Mouse (Mus musculus) mouse trophoblast stem cell (cell line): Measurements from ENCODE around the gene Wbp2.
"Not testable (repeated sequence)": the region's sequence is repeated elsewhere in the genome, so short reads cannot be mapped to it uniquely, and the experiment has no call there.

ENCODE experiments used
- in situ Hi-C, 2 experiments: fragments of 300-500 bp; cut with MseI, MboI; formaldehyde crosslinking; loops; 2 replicates in 1 of 2; 3 replicates in 1 of 2; pipeline ENCODE4 v1.15.1; 2025

Wbp2 gene

GRCm38 (mm10) chr11:116086258-116087193, at the start of gene Wbp2:
TSS of gene Wbp2 (minus strand) at chr11:116086995.
- in situ Hi-C loops: no loop called here

GRCm38 (mm10) chr11:116134171-116134570, 47.4 kb upstream of the Wbp2 start:
- in situ Hi-C loops: no loop called here

GRCm38 (mm10) chr11:116133497-116133896, 46.7 kb upstream of the Wbp2 start:
- in situ Hi-C loops: no loop called here

- in situ Hi-C loops: no loop called here
Measured at GRCm38 (mm10) chr11:116132366-116133333, 45.9 kb upstream of the Wbp2 start.

GRCm38 (mm10) chr11:116131349-116132170, 44.8 kb upstream of the Wbp2 start:
- in situ Hi-C loops: no loop called here

GRCm38 (mm10) chr11:116130488-116131205, 43.9 kb upstream of the Wbp2 start, which contains the start of gene Trim65:
TSS of gene Trim65 (minus strand) at chr11:116131128.
- in situ Hi-C loops: no loop called here

DNA sequence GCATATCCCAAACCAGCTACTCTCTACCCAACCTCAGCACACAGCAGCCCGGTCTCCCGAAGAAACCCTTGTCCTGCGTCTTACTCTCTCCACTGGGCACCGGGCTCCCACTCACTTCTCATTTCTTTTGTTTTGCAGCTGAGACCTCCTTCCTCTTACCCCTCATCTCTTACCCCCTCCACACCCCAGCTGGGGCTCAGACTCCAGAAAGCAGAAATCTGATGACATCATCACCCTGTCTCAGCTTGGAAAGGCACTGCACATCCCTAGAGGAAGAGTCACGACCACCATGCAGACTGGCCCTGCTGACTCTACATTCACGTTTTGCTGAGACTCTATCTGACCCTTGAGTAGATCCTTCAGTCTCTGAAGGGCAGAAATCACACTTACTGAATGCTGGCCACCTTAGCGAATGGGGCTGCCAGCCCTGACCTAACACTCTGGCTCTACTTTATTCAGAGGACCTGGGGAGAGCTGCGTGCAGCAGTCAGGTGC, 43.2 kb upstream of the Wbp2 start:
- in situ Hi-C loops: no loop called here

DNA sequence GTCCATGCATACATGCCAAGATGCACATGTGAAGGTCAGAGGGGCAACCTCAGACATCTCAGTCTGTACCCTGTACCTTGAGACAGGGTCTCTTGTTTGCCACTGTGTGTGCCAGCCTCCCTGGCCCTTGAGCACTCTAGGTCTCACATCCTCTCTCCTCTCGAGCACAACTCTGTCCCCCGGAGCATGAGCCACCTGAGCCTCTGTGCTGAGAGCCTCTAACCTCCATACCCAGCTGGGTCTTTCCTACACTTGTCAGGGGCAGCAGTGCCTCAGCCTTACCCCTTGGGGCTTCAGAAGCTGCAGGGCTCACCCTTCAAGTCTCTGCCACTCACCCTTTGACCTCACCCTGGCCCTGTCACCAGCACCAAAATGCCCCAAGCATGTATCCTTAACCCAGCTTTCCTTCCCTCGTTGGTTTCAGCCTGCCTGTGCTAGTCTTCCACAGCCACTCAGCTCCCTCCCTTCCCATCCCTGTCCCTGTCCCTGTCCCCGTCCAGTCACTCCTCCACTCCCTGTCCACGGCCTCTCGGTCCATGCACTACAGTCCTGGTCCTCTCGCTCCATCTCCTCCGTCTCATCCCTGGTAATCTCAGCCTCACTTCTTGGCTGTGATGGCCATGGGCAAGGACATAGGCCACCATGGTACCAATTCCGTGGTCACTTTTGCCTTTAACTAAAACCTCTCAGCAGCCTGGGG, 42.4 kb upstream of the Wbp2 start:
- in situ Hi-C loops: no loop called here

- in situ Hi-C loops: no loop called here
Measured at GRCm38 (mm10) chr11:116127986-116128385, 41.2 kb upstream of the Wbp2 start.

DNA sequence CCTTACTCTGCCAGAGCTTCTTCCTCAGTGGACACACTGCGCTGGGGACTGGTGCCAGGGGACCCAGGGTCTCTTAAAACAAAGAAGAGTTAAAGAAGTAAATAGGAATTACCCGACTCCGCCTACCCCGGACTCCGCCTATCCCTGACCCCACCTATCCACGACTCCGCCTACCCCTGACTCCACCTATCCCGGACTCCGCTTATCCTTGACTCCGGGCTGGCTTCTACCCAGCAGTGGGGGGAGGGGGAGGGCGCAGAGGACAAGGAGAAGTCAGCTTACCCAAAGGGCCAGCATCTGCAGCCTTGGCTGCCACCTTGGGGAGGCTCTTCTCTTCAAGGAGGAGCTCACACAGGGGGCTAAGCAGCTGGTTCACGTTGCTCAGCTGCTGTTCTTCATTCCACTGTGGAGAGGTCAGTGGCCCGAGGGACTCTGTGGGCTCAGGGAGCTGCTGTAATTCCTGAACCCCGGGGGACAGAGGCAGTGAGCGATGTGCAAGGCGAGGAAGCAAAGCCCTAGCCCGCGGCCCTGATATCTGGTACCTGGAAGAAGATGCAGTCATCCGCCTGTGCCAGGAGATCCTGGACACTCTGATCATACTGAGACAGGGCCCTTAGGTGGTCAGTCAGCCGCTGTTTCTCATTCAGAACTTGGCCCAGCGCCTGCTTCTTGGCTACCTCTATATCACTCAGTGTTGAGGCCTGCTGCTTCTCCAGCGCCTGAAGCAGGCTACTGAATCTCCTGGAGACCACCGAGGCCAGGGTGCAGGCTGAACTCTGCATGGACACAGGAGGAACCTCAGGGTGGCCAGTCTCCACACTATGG, 40.6 kb upstream of the Wbp2 start, which contains the start of gene Trim47:
Trim47 (minus strand) TSS at position 55 of the 825 bp plus-strand sequence.
- in situ Hi-C loops: no loop called here

- in situ Hi-C loops: no loop called here
Measured at GRCm38 (mm10) chr11:116126261-116126660, 39.5 kb upstream of the Wbp2 start.

- in situ Hi-C loops: not testable (repeated sequence)
Measured at GRCm38 (mm10) chr11:116121731-116122245, 35.0 kb upstream of the Wbp2 start.

DNA sequence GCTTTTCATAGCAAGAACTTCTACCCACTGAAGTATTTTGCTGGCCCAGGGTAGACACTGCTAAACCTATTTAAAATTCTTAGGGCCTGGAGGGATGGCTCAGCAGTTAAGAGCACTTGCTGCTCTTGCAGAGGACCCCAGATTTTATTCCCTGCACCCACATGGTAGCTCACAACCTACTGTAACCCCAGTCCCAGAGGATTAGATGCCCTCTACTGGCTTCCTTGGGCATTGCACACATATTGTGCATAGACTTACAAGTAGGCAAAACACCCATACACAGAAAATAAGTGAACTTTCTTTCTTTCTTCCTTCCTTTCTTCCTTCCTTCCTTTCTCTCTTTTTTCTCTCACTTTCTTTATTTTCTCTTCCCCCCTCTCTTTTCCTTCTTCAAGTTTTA, 31.0 kb upstream of the Wbp2 start:
- in situ Hi-C loops: no loop called here

DNA sequence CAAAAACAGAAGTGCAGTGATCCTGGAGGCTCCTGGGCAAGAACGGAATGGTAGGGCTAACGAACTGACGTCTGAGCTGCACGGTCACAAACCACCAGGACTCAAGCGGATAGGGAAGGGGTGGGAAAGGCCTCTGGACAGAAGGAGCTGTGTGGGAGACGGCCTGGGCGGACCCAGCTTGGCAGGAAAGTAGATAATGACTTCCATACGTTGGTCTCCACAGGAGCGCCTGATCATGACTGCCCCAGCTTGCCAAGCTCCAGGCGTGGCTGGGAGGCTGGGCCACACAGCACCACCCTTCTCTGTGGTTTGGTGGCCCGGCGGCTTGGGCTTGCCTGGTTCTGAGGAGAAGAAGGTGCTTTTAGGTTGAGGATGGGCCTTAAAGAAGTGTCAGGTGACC, 30.4 kb upstream of the Wbp2 start:
- in situ Hi-C loops: no loop called here

DNA sequence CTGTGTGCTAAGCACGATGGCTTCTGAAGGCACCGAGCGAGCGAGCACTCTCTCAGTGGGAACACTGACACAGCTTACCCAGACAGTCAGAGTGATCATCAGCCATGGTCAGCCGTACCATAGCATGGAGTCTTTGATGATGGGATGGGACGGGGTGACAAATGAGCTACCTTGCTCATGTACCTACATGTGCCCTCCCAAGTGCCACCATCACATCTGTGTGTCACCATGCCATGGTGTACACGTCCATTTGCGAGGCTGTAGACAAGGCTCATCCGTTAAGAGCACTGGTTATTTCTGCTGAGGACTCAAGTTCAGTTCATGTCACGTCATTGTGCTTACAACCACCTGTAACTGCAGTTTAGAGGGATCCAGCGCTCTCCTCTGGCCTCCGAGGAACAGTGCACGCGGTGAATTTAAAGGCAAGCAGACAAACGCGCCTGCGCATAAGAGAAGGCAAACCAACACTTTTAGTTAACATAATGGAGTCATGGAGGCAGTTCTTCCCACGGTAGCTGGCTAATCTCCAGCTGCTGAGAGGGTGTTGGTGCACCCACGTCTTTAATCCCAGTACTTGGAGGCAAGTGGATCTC, 24.9 kb upstream of the Wbp2 start:
- in situ Hi-C loops: no loop called here

DNA sequence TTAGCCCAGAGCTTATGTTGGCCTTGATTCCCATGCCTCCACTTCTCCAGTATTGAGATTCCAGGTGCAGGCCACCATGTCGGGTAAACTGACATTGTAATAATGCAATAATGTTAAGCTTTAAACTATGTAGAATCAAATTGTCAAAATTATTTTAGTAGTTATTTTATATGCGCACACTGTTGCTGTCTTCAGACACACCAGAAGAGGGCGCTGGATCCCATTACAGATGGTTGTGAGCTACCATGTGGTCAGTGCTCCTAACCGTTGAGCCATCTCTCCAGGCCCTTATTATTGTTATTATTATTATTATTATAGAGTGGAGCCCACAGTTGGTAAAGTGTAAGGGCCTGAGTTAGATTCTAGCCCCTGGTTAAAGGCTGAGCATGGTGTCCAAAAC, 24.3 kb upstream of the Wbp2 start:
- in situ Hi-C loops: no loop called here

DNA sequence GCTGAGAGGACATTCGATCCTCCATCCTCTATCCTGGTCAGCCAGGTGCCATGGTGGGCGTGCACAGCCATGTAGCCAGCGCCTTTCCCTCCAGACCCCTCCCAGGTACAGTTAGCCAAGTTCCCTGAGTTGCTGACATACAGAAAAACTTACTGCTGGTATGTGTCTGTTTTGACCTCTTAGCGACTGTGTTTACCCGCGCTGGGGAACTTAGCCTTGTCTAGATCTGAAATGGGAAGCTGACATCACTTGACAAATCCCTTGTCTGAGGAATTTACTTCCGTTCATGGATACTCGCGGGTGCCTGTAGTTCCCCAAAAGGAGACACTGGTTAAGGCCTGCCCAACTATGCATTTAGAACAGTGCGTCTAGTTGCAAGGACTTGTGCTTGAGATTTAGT, 23.7 kb upstream of the Wbp2 start:
- in situ Hi-C loops: no loop called here

DNA sequence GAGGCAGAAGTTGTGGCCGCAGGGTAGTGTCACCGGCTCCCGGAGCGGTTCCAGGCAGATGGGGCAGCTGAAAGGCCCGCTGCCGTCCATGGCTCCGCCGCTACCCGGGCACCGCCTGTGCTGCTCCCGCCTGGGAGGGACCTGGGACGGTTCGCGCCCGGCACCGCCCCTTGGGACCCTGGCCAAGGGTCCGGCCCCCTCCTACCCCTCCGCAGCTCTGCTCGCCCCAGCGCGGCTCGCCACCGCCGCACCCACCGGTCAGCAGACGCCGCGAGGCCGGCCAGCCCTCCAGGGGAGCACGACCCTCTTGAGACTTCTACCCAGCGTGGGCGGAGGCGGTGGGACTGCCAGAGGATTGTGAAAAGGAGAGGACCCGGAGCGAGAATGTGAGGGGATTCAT, 23.3 kb upstream of the Wbp2 start:
- in situ Hi-C loops: no loop called here
